In the genomic region with DNA sequence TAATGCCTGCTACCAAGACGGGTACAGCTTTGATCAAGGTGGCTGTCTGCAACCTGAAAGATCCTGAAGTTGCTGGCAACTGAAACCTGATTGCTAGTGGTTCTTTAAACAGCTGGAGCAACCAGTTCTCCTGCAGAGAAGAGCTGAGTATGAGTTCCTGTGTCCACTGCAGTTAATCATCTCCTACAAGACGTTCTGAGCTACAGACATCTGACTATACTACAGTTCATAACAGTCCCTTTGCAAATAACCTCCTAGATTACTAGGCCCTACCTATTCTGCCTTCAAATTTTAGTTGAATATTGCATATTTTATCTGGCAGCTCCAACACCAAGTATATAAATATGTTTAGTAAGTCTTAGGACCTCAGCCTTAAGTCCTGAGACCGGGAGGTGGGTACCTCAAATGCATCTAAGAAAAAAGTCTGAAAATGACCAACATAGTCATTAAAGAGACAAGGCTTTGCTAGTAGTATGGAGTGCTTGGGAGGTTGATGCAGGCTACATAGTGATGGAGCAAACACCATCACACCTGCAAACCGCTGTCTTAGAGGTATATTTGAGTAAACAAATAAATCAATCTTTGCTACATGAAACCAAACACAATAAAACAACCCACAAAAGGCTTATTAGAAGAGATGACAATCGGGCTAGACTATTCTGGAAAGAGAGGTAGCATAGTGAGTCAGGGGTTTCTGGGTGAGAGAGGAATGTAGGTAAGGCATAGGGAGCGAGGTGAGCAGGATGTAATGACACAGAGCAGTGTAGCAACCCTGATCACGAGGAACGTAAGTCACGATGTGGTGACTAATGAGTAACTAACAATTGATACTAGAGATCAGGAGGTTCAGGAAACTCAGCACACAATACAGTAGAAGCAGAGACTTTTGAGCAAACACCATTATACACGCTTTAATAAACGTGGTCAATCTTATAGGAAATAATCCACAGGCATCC, we compare ENCODE assay signal across 28 mouse cellular contexts. TPM values are rescaled to one million over a fixed set of nuclear protein-coding genes. Genes with fewer than 3 reads are reported as not detected.
DNase-seq lines count a peak whose midpoint lies in the region; ATAC-seq and TF ChIP-seq lines count a peak whose summit lies in the region.
"Had no signal": no experiment of that assay in that cellular context is flagged by ENCODE, and none has a peak within 500 bp of the region (broad histone marks: within the 10 kb centered on the region; RNA-seq: fewer than 3 reads in every experiment).

No protein-coding gene starts in this region.

- H3K4me2 ChIP-seq in liver, postnatal 0 days (ENCODE audit: low read depth, low read length): no peak overlapping the region
- no peak overlapping the region for H3K4me2 ChIP-seq in liver, embryonic 11.5 days
- H3K4me2 ChIP-seq in intestine, postnatal 0 days (replicated peaks; ENCODE audit: low read depth): no peak overlapping the region
- no peak overlapping the region for H3K4me2 ChIP-seq in hindbrain, embryonic 12.5 days (replicated peaks)
- H3K4me2 ChIP-seq: embryonic facial prominence, embryonic 13.5 days; forebrain, embryonic 13.5 days; hindbrain, embryonic 14.5 days had no signal

- no peak for TF ChIP-seq EP300 in liver, postnatal 0 days (IDR thresholded peaks at IDR 0.05; ENCODE audit: low read depth)

- H3K4me1 ChIP-seq in liver, postnatal 0 days (ENCODE audit: insufficient read depth): no peaks in the 10 kb centered on the region
- H3K4me1 ChIP-seq in liver, embryonic 11.5 days (replicated peaks; ENCODE audit: control insufficient read depth, insufficient read depth, low read length): no peaks in the 10 kb centered on the region
- 0 out of 2 replicates have a peak, but pooled peaks cover 3% of the 10 kb centered on the region for H3K4me1 ChIP-seq in intestine, postnatal 0 days (replicated peaks; ENCODE audit: control insufficient read depth, insufficient read depth, low read length)
- no peaks in the 10 kb centered on the region for H3K4me1 ChIP-seq in hindbrain, embryonic 12.5 days
- H3K4me1 ChIP-seq: embryonic facial prominence, embryonic 13.5 days; forebrain, embryonic 13.5 days; heart, embryonic 10.5 days had no signal

- H3K27ac ChIP-seq in liver, postnatal 0 days (ENCODE audit: low read depth): no peak overlapping the region
- no peak overlapping the region for H3K27ac ChIP-seq in liver, embryonic 11.5 days (ENCODE audit: low read depth, low read length)
- peak overlapping the region; percentile 65 for H3K27ac ChIP-seq in intestine, postnatal 0 days (ENCODE audit: low read depth, low read length)
- no peak overlapping the region for H3K27ac ChIP-seq in hindbrain, embryonic 12.5 days
- H3K27ac ChIP-seq: embryonic facial prominence, embryonic 13.5 days; forebrain, embryonic 13.5 days; heart, embryonic 10.5 days; hindbrain, embryonic 14.5 days had no signal

- H3K9ac ChIP-seq in liver, postnatal 0 days (replicated peaks): no peak overlapping the region
- H3K9ac ChIP-seq in liver, embryonic 11.5 days (ENCODE audit: low read depth, low read length): no peak overlapping the region
- H3K9ac ChIP-seq in intestine, postnatal 0 days (ENCODE audit: low read depth, low read length): no peak overlapping the region
- no peak overlapping the region for H3K9ac ChIP-seq in hindbrain, embryonic 12.5 days
- H3K9ac ChIP-seq: embryonic facial prominence, embryonic 13.5 days; forebrain, embryonic 13.5 days; hindbrain, embryonic 14.5 days had no signal

- H3K4me3 ChIP-seq in liver, postnatal 0 days (ENCODE audit: low read depth, low read length): no peak overlapping the region
- no peak overlapping the region for H3K4me3 ChIP-seq in liver, embryonic 11.5 days (ENCODE audit: low read depth, low read length)
- H3K4me3 ChIP-seq in intestine, postnatal 0 days (ENCODE audit: low read depth, low read length): no peak overlapping the region
- H3K4me3 ChIP-seq in hindbrain, embryonic 12.5 days: no peak overlapping the region
- H3K4me3 ChIP-seq: embryonic facial prominence, embryonic 13.5 days; forebrain, embryonic 13.5 days; heart, embryonic 10.5 days had no signal

- ATAC-seq in liver, postnatal 0 days: 0 out of 2 replicates have a peak, but pooled peaks have one; percentile 21
- no peak for ATAC-seq in liver, embryonic 11.5 days (replicated peaks; ENCODE audit: low FRiP score)
- peak; percentile 97 for ATAC-seq in intestine, postnatal 0 days
- ATAC-seq in hindbrain, embryonic 12.5 days (ENCODE audit: low FRiP score): no peak
- ATAC-seq: CD4-positive, CD25-positive, alpha-beta regulatory T cell, adult 4 months; forebrain, embryonic 13.5 days had no signal

- DNase-seq in heart, adult 11 months: peak; percentile 35
- no peak for DNase-seq in heart, postnatal 36 days
- no peak for DNase-seq in liver, postnatal 0 days
- DNase-seq in liver, embryonic 11.5 days (ENCODE audit: low spot score): no peak
- peak; percentile 48 for DNase-seq in yolk sac, embryonic 10.5 days (ENCODE audit: low spot score)
- DNase-seq in lung, postnatal 4 days: no peak
- DNase-seq: adrenal gland, postnatal 10 days; B cell, adult 2 months; cerebellum, adult 11 months; cerebellum, adult 9-10 months; cerebellum, postnatal 25 days; gastrocnemius, postnatal 36 days; heart, adult 18-20 months; heart, postnatal 10 days had no signal

- WGBS in liver, postnatal 0 days (ENCODE audit: insufficient replicate concordance): 72% methylated on average over 11 of the region's 11 CpGs
- WGBS in liver, embryonic 11.5 days: 76% methylated on average over 11 of the region's 11 CpGs
- WGBS in intestine, postnatal 0 days: 45% methylated on average over 11 of the region's 11 CpGs
- 87% methylated on average over 11 of the region's 11 CpGs for whole genome bisulfite sequencing in hindbrain, embryonic 12.5 days

- no peaks in the 10 kb centered on the region for H3K36me3 ChIP-seq in liver, postnatal 0 days (replicated peaks; ENCODE audit: insufficient read depth, low read length)
- no peaks in the 10 kb centered on the region for H3K36me3 ChIP-seq in liver, embryonic 11.5 days (ENCODE audit: control insufficient read depth, insufficient read depth, low read length)
- no peaks in the 10 kb centered on the region for H3K36me3 ChIP-seq in intestine, postnatal 0 days (ENCODE audit: control insufficient read depth, insufficient read depth)
- no peaks in the 10 kb centered on the region for H3K36me3 ChIP-seq in hindbrain, embryonic 12.5 days
- H3K36me3 ChIP-seq: embryonic facial prominence, embryonic 13.5 days; G1E; heart, embryonic 10.5 days had no signal

- TF ChIP-seq CTCF in liver, postnatal 0 days (IDR thresholded peaks at IDR 0.05; ENCODE audit: low read depth): no peak
- no peak for TF ChIP-seq CTCF in intestine, postnatal 0 days (IDR thresholded peaks at IDR 0.05; ENCODE audit: low read depth)

- no peaks in the 10 kb centered on the region for H3K27me3 ChIP-seq in liver, postnatal 0 days (ENCODE audit: insufficient read depth, low read length)
- H3K27me3 ChIP-seq in liver, embryonic 11.5 days (replicated peaks; ENCODE audit: control insufficient read depth, insufficient read depth, low read length): no peaks in the 10 kb centered on the region
- H3K27me3 ChIP-seq in intestine, postnatal 0 days (replicated peaks; ENCODE audit: control insufficient read depth, insufficient read depth, low read length): no peaks in the 10 kb centered on the region
- H3K27me3 ChIP-seq in hindbrain, embryonic 12.5 days: no peaks in the 10 kb centered on the region
- H3K27me3 ChIP-seq: embryonic facial prominence, embryonic 13.5 days; forebrain, embryonic 13.5 days had no signal

- intact Hi-C loops in heart, postnatal 36 days (cut with DNase I): no loop called here

- no peaks in the 10 kb centered on the region for H3K9me3 ChIP-seq in liver, postnatal 0 days (ENCODE audit: low read length)
- H3K9me3 ChIP-seq in liver, embryonic 11.5 days (ENCODE audit: control insufficient read depth, low read length): no peaks in the 10 kb centered on the region
- H3K9me3 ChIP-seq in intestine, postnatal 0 days (ENCODE audit: control insufficient read depth): no peaks in the 10 kb centered on the region
- no peaks in the 10 kb centered on the region for H3K9me3 ChIP-seq in hindbrain, embryonic 12.5 days (replicated peaks)
- H3K9me3 ChIP-seq: embryonic facial prominence, embryonic 13.5 days; forebrain, embryonic 13.5 days; G1E; heart, embryonic 10.5 days had no signal

RNA-seq across cellular contexts. Expression of a gene that starts 29.9 kb away (rescaled TPM):
- total RNA-seq in heart, postnatal 36 days (2021): 10 to 100 TPM; 26.4 to 32.7 TPM
- 44.2 and 46.0 TPM in 2 replicates for polyA plus RNA-seq in liver, postnatal 0 days (2015; fragmentation: Nextera tagmentation; extraction: Ambion mirVana)
- 28.2 and 29.4 TPM in 2 replicates for polyA plus RNA-seq in liver, embryonic 11.5 days (2014; fragmentation: Nextera tagmentation; extraction: Ambion mirVana)
- 103 and 120 TPM in 2 replicates for polyA plus RNA-seq in intestine, postnatal 0 days (2015; fragmentation: Nextera tagmentation; extraction: Ambion mirVana)
- polyA plus RNA-seq in hindbrain, embryonic 12.5 days (2016; fragmentation: Nextera tagmentation; extraction: Ambion mirVana): 78.9 and 82.3 TPM in 2 replicates

RNA-seq across cellular contexts. Expression of a gene that starts 38.3 kb away (rescaled TPM):
- not detected for total RNA-seq in heart, postnatal 36 days (2021)
- polyA plus RNA-seq in liver, postnatal 0 days (2015; fragmentation: Nextera tagmentation; extraction: Ambion mirVana): 0.02 TPM in 2 replicates
- not detected in 2 replicates for polyA plus RNA-seq in liver, embryonic 11.5 days (2014; fragmentation: Nextera tagmentation; extraction: Ambion mirVana)
- not detected in 2 replicates for polyA plus RNA-seq in intestine, postnatal 0 days (2015; fragmentation: Nextera tagmentation; extraction: Ambion mirVana)
- polyA plus RNA-seq in hindbrain, embryonic 12.5 days (2016; fragmentation: Nextera tagmentation; extraction: Ambion mirVana): not detected in 2 replicates
- total RNA-seq: adrenal gland, postnatal 10 days; adrenal gland, postnatal 4 days; gastrocnemius, adult 8-10 months; gastrocnemius, postnatal 36 days; heart, adult 18-20 months; heart, postnatal 10 days; hematopoietic stem cell, adult 5-6 weeks had no signal
- polyA plus RNA-seq: brain, embryonic 14.5 days; CD4-positive, CD25-positive, alpha-beta regulatory T cell, adult 4 months; cortical plate, adult 2 months; embryonic facial prominence, embryonic 13.5 days; forebrain, embryonic 13.5 days; G1E; heart, embryonic 10.5 days; heart, embryonic 14.5 days; hindbrain, embryonic 14.5 days had no signal

RNA-seq across cellular contexts. Expression of a gene that starts 53.4 kb away (rescaled TPM):
- not detected for total RNA-seq in heart, postnatal 36 days (2021)
- polyA plus RNA-seq in liver, postnatal 0 days (2015; fragmentation: Nextera tagmentation; extraction: Ambion mirVana): 0.05 and 0.09 TPM in 2 replicates
- not detected in 2 replicates for polyA plus RNA-seq in liver, embryonic 11.5 days (2014; fragmentation: Nextera tagmentation; extraction: Ambion mirVana)
- not detected in 2 replicates for polyA plus RNA-seq in intestine, postnatal 0 days (2015; fragmentation: Nextera tagmentation; extraction: Ambion mirVana)
- polyA plus RNA-seq in hindbrain, embryonic 12.5 days (2016; fragmentation: Nextera tagmentation; extraction: Ambion mirVana): not detected in 2 replicates
- total RNA-seq: adrenal gland, postnatal 10 days; adrenal gland, postnatal 4 days; G1E; gastrocnemius, adult 8-10 months; gastrocnemius, postnatal 36 days; heart, adult 18-20 months; heart, postnatal 10 days; hematopoietic stem cell, adult 5-6 weeks had no signal
- polyA plus RNA-seq: brain, embryonic 14.5 days; cortical plate, adult 2 months; embryonic facial prominence, embryonic 13.5 days; forebrain, embryonic 13.5 days; G1E; heart, embryonic 10.5 days; heart, embryonic 14.5 days; hindbrain, embryonic 14.5 days had no signal

Comparison
In these comparisons a context has a peak if more than half of its experiments do, and no peak if none do; other contexts are left out.
1. DNase-seq: peak in heart, adult 11 months (single experiment) and yolk sac, embryonic 10.5 days (single experiment); none in heart, postnatal 36 days (0 of 2), liver, postnatal 0 days (single experiment), liver, embryonic 11.5 days (single experiment) and lung, postnatal 4 days (0 of 2).
2. ATAC-seq: peak in liver, postnatal 0 days (single experiment) and intestine, postnatal 0 days (single experiment); none in liver, embryonic 11.5 days (single experiment) and hindbrain, embryonic 12.5 days (single experiment).